Mouse (Mus musculus): ENCODE measurements at regions not wholly inside any gene's neighbourhood (a gene's known extent, or its start where the extent isn't known, plus 50 kb on each side); places are given as distances from the start of the nearest gene placed in this dataset.

GRCm38 (mm10) chr1:35730309-35730708 lies 337.9 kb upstream of the Hs6st1 start:
- TF ChIP-seq POLR2A (IDR thresholded peaks at IDR 0.05; ENCODE audit: low read depth, low read length) = no peak
- no peak for TF ChIP-seq CTCF (IDR thresholded peaks at IDR 0.05; ENCODE audit: extremely low read depth, insufficient read depth, insufficient read length, insufficient replicate concordance)
